Mouse (Mus musculus) neural tube, embryonic 11.5 days (tissue): ENCODE measurements around the gene Olfr1414. TPM values are rescaled to one million over a fixed set of nuclear protein-coding genes. Genes with fewer than 3 reads are reported as not detected.
"Not testable (repeated sequence)": the region's sequence is repeated elsewhere in the genome, so short reads cannot be mapped to it uniquely, and the experiment has no call there.

Source experiments
- ATAC-seq: fragments of 200-750 bp; cut with Nextera tagmentation; 2 replicates; pipeline ENCODE4 v1.8.0; 2017; ENCODE audit warnings: moderate number of reproducible peaks, mild to moderate bottlenecking, moderate TSS enrichment, moderate library complexity; ENCODE audit not compliant: insufficient read depth, low FRiP score, low TSS enrichment
- DNase-seq: peaks from one replicate; pipeline ENCODE4 v3.0.0-alpha.2; 2015; ENCODE audit warnings: low spot score
- H3K27ac ChIP-seq: fragments of 300-500 bp; sonication (generic); 2 replicates; pipeline ENCODE4 v1.5.1; 2014; ENCODE audit warnings: low read depth, mild to moderate bottlenecking, low read length
- H3K27me3 ChIP-seq: fragments of 300-500 bp; sonication (generic); 2 replicates; pipeline ENCODE4 v1.6.1; 2014; ENCODE audit warnings: mild to moderate bottlenecking, low read length, mixed read lengths; ENCODE audit not compliant: control insufficient read depth, insufficient read depth
- H3K36me3 ChIP-seq: fragments of 300-500 bp; sonication (generic); 2 replicates; pipeline ENCODE4 v1.6.1; 2014; ENCODE audit warnings: mild to moderate bottlenecking, low read length, moderate library complexity, mixed read lengths; ENCODE audit not compliant: control insufficient read depth, insufficient read depth
- H3K4me1 ChIP-seq: fragments of 300-500 bp; sonication (generic); 2 replicates; pipeline ENCODE4 v1.6.1; 2014; ENCODE audit warnings: low read length, mixed read lengths; ENCODE audit not compliant: control insufficient read depth, insufficient read depth
- H3K4me2 ChIP-seq: fragments of 300-500 bp; sonication (generic); 2 replicates; pipeline ENCODE4 v1.6.1; 2014; ENCODE audit warnings: low read depth, mild to moderate bottlenecking, moderate library complexity
- H3K4me3 ChIP-seq: fragments of 300-500 bp; sonication (generic); 2 replicates; pipeline ENCODE4 v1.5.1; 2014; ENCODE audit warnings: low read depth, low read length
- H3K9ac ChIP-seq: fragments of 300-500 bp; sonication (generic); 2 replicates; pipeline ENCODE4 v1.6.1; 2014; ENCODE audit warnings: mild to moderate bottlenecking, low read length
- H3K9me3 ChIP-seq: fragments of 300-500 bp; sonication (generic); 2 replicates; pipeline ENCODE4 v1.6.1; 2016; ENCODE audit warnings: low read length; ENCODE audit not compliant: control insufficient read depth
- WGBS: fragments of 180-500 bp; shearing (Covaris S2); extraction: QIAGEN DNeasy Blood & Tissue Kit; methylation state at CpG from one replicate; pipeline ENCODE4 v1.1.7; 2014; 5-methylcytosine and 5-hydroxymethylcytosine counted together
- polyA plus RNA-seq: library from polyadenylated mRNA; unstranded; fragments of >200 nt; fragmentation: Nextera tagmentation; extraction: Ambion mirVana; gene quantifications from 2 replicates; pipeline ENCODE4 v1.2.1, GENCODE M21; 2014

Olfr1414 gene
- not detected in 2 replicates for polyA plus RNA-seq

DNA sequence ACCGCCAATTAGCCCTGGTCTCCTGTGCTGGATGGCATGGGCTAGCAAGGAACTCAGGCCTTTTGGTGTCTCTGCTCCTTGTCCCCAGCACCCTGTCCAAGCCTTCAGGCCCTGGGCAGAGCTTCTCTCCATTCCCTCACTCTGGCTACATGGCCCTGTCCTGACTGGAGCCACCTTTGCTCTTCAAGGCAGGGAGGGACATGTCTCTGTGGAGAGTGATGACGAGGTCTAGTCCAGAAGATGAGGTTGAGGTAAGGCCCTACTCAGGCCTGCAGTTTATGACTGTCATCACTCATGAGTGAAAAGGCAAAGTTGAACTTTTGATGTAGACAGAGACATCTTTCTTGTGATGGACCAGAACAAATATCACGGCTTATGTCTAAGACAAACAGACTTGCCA, at the start of gene Olfr1414:
Olfr1414 (minus strand) TSS at position 101 of the 400 bp plus-strand sequence.
- H3K36me3 ChIP-seq: no peaks in the 10 kb centered on the region
- H3K27ac ChIP-seq: no peak within 1 kb of the TSS
- H3K4me1 ChIP-seq: no peaks in the 10 kb centered on the region
- H3K4me2 ChIP-seq: no peak within 1 kb of the TSS
- ATAC-seq (no peak), DNase-seq (no peak)
- 85% methylated on average over 3 of the region's 3 CpGs for WGBS
- H3K4me3 ChIP-seq: no peak within 1 kb of the TSS
- no peaks in the 10 kb centered on the region for H3K9me3 ChIP-seq
- H3K9ac ChIP-seq: no peak within 1 kb of the TSS
- no peaks in the 10 kb centered on the region for H3K27me3 ChIP-seq

- WGBS: 74% methylated on average over 2 of the region's 2 CpGs
- no peaks in the 10 kb centered on the region for H3K4me1 ChIP-seq
- H3K27me3 ChIP-seq: no peaks in the 10 kb centered on the region
- DNase-seq (no peak), ATAC-seq (no peak)
- H3K27ac ChIP-seq: no peak overlapping the region
- no peak overlapping the region for H3K4me2 ChIP-seq
- H3K4me3 ChIP-seq: no peak overlapping the region
- no peak overlapping the region for H3K9ac ChIP-seq
- H3K36me3 ChIP-seq: no peaks in the 10 kb centered on the region
- no peaks in the 10 kb centered on the region for H3K9me3 ChIP-seq
Measured at GRCm38 (mm10) chr1:92545929-92546328, 27.5 kb upstream of the Olfr1414 start.

GRCm38 (mm10) chr1:92539071-92539470, 20.6 kb upstream of the Olfr1414 start:
- DNase-seq: no peak
- 54% methylated on average over 2 of the region's 2 CpGs for WGBS

DNA sequence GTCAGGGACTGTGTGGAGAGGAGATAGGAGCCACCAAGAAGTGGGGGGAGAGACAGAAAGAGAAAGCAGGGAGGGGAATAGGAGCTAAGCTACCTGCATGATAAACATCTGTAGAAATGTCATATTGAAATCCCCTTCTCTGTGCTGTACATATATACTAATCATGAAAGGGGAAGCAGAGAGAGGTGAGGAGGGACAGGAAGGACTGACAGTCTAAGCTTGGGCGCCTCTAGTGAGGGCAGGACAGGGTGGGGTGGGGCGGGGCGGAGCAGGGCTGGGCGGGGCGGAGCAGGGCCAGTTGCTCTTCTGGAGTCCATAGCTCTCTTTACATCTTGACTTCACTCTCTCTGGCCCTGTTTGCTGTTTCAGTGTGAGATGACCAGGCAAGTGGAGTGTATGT, 18.5 kb upstream of the Olfr1414 start:
- 28% methylated on average over 5 of the region's 5 CpGs for WGBS
- DNase-seq (no peak), ATAC-seq (no peak)
- no peaks in the 10 kb centered on the region for H3K9me3 ChIP-seq
- no peak overlapping the region for H3K27ac ChIP-seq
- H3K4me2 ChIP-seq: no peak overlapping the region
- H3K4me3 ChIP-seq: no peak overlapping the region
- no peaks in the 10 kb centered on the region for H3K36me3 ChIP-seq
- H3K9ac ChIP-seq: no peak overlapping the region
- no peaks in the 10 kb centered on the region for H3K27me3 ChIP-seq
- no peaks in the 10 kb centered on the region for H3K4me1 ChIP-seq

More at GRCm38 (mm10) chr1:92539071-92539470, 20.6 kb upstream of the Olfr1414 start:
- no peak overlapping the region for H3K27ac ChIP-seq
- H3K9me3 ChIP-seq: no peaks in the 10 kb centered on the region
- no peak overlapping the region for H3K4me2 ChIP-seq
- H3K4me3 ChIP-seq: no peak overlapping the region
- no peak overlapping the region for H3K9ac ChIP-seq
- H3K36me3 ChIP-seq: no peaks in the 10 kb centered on the region
- no peaks in the 10 kb centered on the region for H3K27me3 ChIP-seq
- H3K4me1 ChIP-seq: no peaks in the 10 kb centered on the region
- ATAC-seq: no peak

GRCm38 (mm10) chr1:92523764-92524163, 5.3 kb upstream of the Olfr1414 start:
- H3K36me3 ChIP-seq: no peaks in the 10 kb centered on the region
- DNase-seq (no peak), ATAC-seq (no peak)
- no peak overlapping the region for H3K4me3 ChIP-seq
- H3K9ac ChIP-seq: no peak overlapping the region
- WGBS: 88% methylated on average over 3 of the region's 3 CpGs
- no peaks in the 10 kb centered on the region for H3K4me1 ChIP-seq
- H3K9me3 ChIP-seq: no peaks in the 10 kb centered on the region
- no peak overlapping the region for H3K27ac ChIP-seq
- no peak overlapping the region for H3K4me2 ChIP-seq
- no peaks in the 10 kb centered on the region for H3K27me3 ChIP-seq

- 24% methylated on average over 10 of the region's 10 CpGs for WGBS
- no peaks in the 10 kb centered on the region for H3K9me3 ChIP-seq
- no peak overlapping the region for H3K4me3 ChIP-seq
- H3K9ac ChIP-seq: no peak overlapping the region
- no peaks in the 10 kb centered on the region for H3K4me1 ChIP-seq
- H3K36me3 ChIP-seq: no peaks in the 10 kb centered on the region
- DNase-seq (peak; percentile 65), ATAC-seq (no peak)
- no peaks in the 10 kb centered on the region for H3K27me3 ChIP-seq
- H3K27ac ChIP-seq: no peak overlapping the region
- no peak overlapping the region for H3K4me2 ChIP-seq
Measured at GRCm38 (mm10) chr1:92521376-92521775, 2.9 kb upstream of the Olfr1414 start.

DNA sequence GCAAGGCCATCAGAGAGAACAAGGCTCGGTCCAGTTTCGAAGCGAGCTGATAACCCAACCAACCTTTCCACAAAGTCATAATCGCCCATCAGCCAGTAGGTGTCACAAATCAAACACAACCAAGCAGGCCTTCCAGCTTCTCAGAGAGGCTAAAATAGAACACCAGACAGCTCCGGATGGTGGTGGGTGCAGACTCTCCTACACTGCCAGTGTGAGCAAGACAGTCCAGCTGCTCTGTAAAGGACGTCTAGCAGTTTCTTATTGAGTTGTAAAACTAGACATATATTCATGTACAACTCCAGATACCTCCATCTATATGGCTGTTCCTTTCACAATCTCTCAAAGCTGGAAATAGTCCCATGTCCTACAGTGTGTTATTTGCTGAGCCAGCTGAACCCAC, 585 bp upstream of the Olfr1414 start:
- Histone ChIP-seq H3K4me1 (no peaks in the 10 kb centered on the region), H3K27me3 (no peaks in the 10 kb centered on the region), H3K36me3 (no peaks in the 10 kb centered on the region), H3K27ac (no peak overlapping the region), H3K4me2 (no peak overlapping the region), H3K9me3 (no peaks in the 10 kb centered on the region), H3K9ac (no peak overlapping the region), H3K4me3 (no peak overlapping the region)
- ATAC-seq: no peak
- 88% methylated on average over 6 of the region's 6 CpGs for WGBS
- no peak for DNase-seq

DNA sequence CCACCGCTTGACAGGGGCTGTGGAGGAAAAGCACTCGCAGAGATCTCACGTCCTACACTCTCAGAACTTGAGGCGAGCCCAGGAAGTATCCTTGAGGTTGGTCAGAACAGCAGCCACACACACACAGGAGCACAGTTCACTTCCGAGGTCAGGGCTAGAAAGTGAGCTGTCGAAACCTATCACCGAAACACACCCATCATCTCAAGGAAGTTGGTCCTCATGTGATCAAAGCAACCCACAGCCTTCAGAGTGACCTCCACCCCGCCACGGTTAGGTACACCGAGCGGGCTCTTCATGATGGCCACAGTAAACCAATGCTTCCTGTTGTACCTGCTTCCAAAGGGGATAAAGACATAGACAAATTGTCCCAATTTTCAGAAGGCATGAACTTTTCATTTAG, 3.1 kb downstream of the Olfr1414 start:
- no peaks in the 10 kb centered on the region for H3K36me3 ChIP-seq
- no peak overlapping the region for H3K4me2 ChIP-seq
- ATAC-seq (no peak), DNase-seq (no peak)
- H3K4me3 ChIP-seq: no peak overlapping the region
- H3K4me1 ChIP-seq: no peaks in the 10 kb centered on the region
- 88% methylated on average over 11 of the region's 11 CpGs for whole genome bisulfite sequencing
- H3K27ac ChIP-seq: no peak overlapping the region
- H3K9me3 ChIP-seq: no peaks in the 10 kb centered on the region
- no peaks in the 10 kb centered on the region for H3K27me3 ChIP-seq
- H3K9ac ChIP-seq: no peak overlapping the region

GRCm38 (mm10) chr1:92511646-92512045, 6.8 kb downstream of the Olfr1414 start:
- not testable (repeated sequence) for H3K36me3 ChIP-seq, DNase-seq, H3K4me1 ChIP-seq, ATAC-seq, H3K9me3 ChIP-seq, H3K9ac ChIP-seq, H3K4me2 ChIP-seq, H3K27me3 ChIP-seq, H3K27ac ChIP-seq, H3K4me3 ChIP-seq
- 88% methylated on average over 4 of the region's 5 CpGs for WGBS
